Mouse (Mus musculus) heart, postnatal 0 days (tissue): Measurements from ENCODE around the gene Tyw5. TPM values are rescaled to one million over a fixed set of nuclear protein-coding genes. Genes with fewer than 3 reads are reported as not detected.
A peak's percentile ranks its signal among the peaks of the same experiment; 100 is the strongest.

Experiments
- ATAC-seq: fragments of 200-750 bp; cut with Nextera tagmentation; 2 replicates; pipeline ENCODE4 v1.8.0; 2017; ENCODE audit warnings: low read depth, moderate number of reproducible peaks, moderate library complexity; ENCODE audit not compliant: insufficient read depth
- DNase-seq: peaks from one replicate; pipeline ENCODE4 v3.0.0-alpha.2; 2016; ENCODE audit warnings: low spot score
- H3K27ac ChIP-seq: fragments of 300-500 bp; sonication (generic); 2 replicates; pipeline ENCODE4 v1.5.1; 2014; ENCODE audit warnings: low read depth, mild to moderate bottlenecking
- H3K27me3 ChIP-seq: fragments of 300-500 bp; sonication (generic); 2 replicates; pipeline ENCODE4 v1.6.1; 2014; ENCODE audit warnings: low read length, mixed read lengths; ENCODE audit not compliant: control insufficient read depth, insufficient read depth
- H3K36me3 ChIP-seq: fragments of 300-500 bp; sonication (generic); replicated peaks from 2 replicates; pipeline ENCODE4 v1.6.1; 2014; ENCODE audit warnings: low read length, mixed read lengths; ENCODE audit not compliant: control insufficient read depth, insufficient read depth
- H3K4me1 ChIP-seq: fragments of 300-500 bp; sonication (generic); 2 replicates; pipeline ENCODE4 v1.6.1; 2014; ENCODE audit warnings: antibody characterized with exemption; ENCODE audit not compliant: control insufficient read depth, insufficient read depth
- H3K4me2 ChIP-seq: fragments of 300-500 bp; sonication (generic); 2 replicates; pipeline ENCODE4 v1.6.1; 2014; ENCODE audit warnings: low read depth, mild to moderate bottlenecking, low read length, moderate library complexity
- H3K4me3 ChIP-seq: fragments of 300-500 bp; sonication (generic); 2 replicates; pipeline ENCODE4 v1.5.1; 2014; ENCODE audit warnings: low read depth, low read length
- H3K9ac ChIP-seq: fragments of 300-500 bp; sonication (generic); replicated peaks from 2 replicates; pipeline ENCODE4 v1.6.1; 2014; ENCODE audit warnings: low read depth, low read length, mixed read lengths
- H3K9me3 ChIP-seq: fragments of 300-500 bp; sonication (generic); replicated peaks from 2 replicates; pipeline ENCODE4 v1.6.1; 2016; ENCODE audit warnings: low read length; ENCODE audit not compliant: control insufficient read depth
- CTCF ChIP-seq: IDR thresholded peaks from 2 replicates; pipeline ENCODE4 v1.5.1; 2016; ENCODE audit warnings: antibody characterized with exemption, control low read depth, low read depth
- EP300 ChIP-seq: IDR thresholded peaks from 2 replicates; pipeline ENCODE4 v1.6.1; 2016; ENCODE audit warnings: antibody characterized with exemption, low read depth
- WGBS: fragments of 180-500 bp; shearing (Covaris S2); extraction: QIAGEN DNeasy Blood & Tissue Kit; methylation state at CpG from one replicate; pipeline ENCODE4 v1.1.7; 2014; 5-methylcytosine and 5-hydroxymethylcytosine counted together
- polyA plus RNA-seq: library from polyadenylated mRNA; unstranded; fragments of >200 nt; fragmentation: Nextera tagmentation; extraction: Ambion mirVana; gene quantifications from 2 replicates; pipeline ENCODE4 v1.2.1, GENCODE M21; 2015
- total RNA-seq: library from RNA; depleted of rRNA; stranded (reverse); fragments of >200 nt; gene quantifications from 2 replicates; pipeline ENCODE4 v1.2.3, GENCODE M21; 2014; ENCODE audit warnings: low replicate concordance; rRNA removed

Tyw5 gene
- total and polyA plus RNA-seq, 2 experiments from 2014 or later, result 11.5 to 18.9 TPM

DNA sequence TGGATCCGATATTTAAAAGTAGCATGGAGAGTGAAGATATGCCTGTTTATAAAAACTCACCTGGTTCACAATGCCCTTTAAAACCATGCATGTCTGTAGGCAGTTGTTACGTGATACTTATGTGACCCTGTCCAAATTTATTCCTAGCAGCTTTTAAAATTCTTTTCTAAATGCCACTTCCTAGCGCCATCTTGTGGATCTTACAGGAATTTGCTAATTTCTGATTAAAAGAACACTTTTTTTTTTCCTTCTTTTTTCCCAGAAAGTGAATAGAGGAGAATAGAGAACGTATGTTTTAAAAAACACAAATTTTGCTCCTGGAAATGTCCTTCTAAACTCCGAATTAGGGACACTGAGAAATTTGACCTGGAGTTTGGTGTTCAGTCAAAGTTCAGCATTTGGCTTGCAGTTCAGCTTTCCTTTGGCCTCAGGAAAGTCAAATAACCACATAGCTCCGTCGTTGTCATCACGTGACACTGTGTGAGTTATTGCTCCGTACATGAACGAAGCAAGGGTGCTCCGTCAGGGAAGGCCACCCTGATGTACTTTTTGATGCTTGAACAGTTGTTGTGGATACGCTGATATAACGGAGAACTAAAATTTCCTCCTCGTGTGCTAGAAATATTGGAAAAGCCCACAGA lies 67.6 kb downstream of the Tyw5 start:
- peak; percentile 61 for DNase-seq
- Histone ChIP-seq H3K36me3 (no peaks in the 10 kb centered on the region), H3K4me2 (no peak overlapping the region), H3K4me3 (no peak overlapping the region), H3K9ac (no peak overlapping the region), H3K27ac (no peak overlapping the region), H3K27me3 (no peaks in the 10 kb centered on the region), H3K4me1 (no peaks in the 10 kb centered on the region), H3K9me3 (no peaks in the 10 kb centered on the region)
- ATAC-seq, result no peak
- 44% methylated on average over 14 of the region's 14 CpGs for WGBS
- TF ChIP-seq EP300 (no peak), CTCF (peak; percentile 51)

Other genes with a start within 250 kb of the Tyw5 start
- 4.8 and 12.8 TPM in 2 replicates for gene 1700066M21Rik, start 29.5 kb downstream of the Tyw5 start, total RNA-seq
- 5.2 and 5.8 TPM in 2 replicates for gene 1700066M21Rik, start 29.5 kb downstream of the Tyw5 start, polyA plus RNA-seq
- gene Maip1, start 773 bp downstream of the Tyw5 start, total RNA-seq, result 7.7 TPM in 2 replicates
- 16.8 and 18.8 TPM in 2 replicates for gene Maip1, start 773 bp downstream of the Tyw5 start, polyA plus RNA-seq